Mouse (Mus musculus) adrenal gland, postnatal 36 days (tissue): ENCODE measurements at regions not wholly inside any gene's neighbourhood (a gene's known extent, or its start where the extent isn't known, plus 50 kb on each side); places are given as distances from the start of the nearest gene placed in this dataset.
A peak's percentile ranks its signal among the peaks of the same experiment; 100 is the strongest.

Experiments used
- DNase-seq, 2 experiments: peaks; one replicate each; pipeline ENCODE4 v3.0.0; 2021; ENCODE audit warnings: mixed read lengths in 1 of 2

GRCm38 (mm10) chr17:88303991-88304390, 136.5 kb upstream of the Foxn2 start:
- DNase-seq: peak; percentile 68 to 74

DNA sequence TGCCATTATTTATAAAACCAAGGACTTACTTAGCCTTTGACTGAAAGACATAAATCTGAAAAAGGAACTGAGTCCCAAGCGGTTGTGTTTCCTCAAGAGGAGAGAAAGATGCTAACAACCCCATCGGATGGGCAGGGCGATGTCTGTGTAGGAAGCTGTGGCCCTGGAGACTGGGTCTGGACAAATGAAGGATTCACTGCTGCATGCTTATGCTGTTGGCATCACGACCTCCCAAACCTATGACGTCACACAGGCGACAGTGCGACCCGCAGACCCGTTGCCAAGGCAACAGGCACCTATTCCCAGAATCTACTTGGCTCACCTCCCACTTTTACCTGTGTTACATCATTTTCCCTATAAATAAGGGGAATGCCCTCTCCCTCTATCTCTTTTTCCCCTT, 135.3 kb upstream of the Foxn2 start:
- no peak for DNase-seq

- DNase-seq: no peak
These were observed 134.2 kb upstream of the Foxn2 start for GRCm38 (mm10) chr17:88306325-88306724.

- no peak for DNase-seq
These were observed 133.4 kb upstream of the Foxn2 start for GRCm38 (mm10) chr17:88307082-88307481.

- no peak for DNase-seq
These were observed 132.7 kb upstream of the Foxn2 start for GRCm38 (mm10) chr17:88307826-88308225.

GRCm38 (mm10) chr17:88312876-88313275, 127.6 kb upstream of the Foxn2 start:
- DNase-seq: peak in 1 of 2 experiments; percentile 20

DNA sequence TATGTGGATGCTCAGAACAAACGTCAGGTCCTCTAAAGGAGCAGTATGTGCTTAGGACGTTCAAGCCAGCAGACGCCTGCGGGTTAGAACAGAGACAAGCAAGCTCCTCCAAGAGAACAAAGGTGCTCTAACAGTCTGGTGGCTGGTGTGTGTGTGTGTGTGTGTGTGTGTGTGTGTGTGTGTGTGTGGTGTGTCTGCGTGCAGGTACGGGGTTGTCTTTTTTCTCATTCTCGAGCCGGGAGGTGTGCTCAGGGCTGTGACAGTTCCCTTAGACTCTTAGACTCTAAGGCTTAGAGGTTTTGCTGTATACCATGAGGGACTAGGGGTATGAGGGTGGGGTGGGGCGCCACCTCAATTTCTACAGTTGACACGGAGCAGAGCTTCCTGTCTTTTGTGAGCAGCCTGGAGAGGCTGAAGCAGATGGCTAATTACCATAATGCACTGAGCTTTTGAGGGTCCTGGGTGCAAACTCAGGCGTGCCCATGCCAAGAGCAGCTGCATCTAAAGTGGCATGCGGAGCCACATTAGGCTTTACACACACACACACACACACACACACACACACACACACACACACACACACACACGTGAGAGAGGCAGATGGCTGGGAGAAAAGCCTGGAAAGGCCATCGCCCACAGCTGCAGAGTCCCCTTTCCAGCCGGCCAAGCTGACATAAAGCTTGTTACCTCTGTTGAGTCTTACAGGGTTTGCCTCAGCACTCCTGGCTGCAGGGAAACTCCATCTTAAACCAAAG, 124.1 kb upstream of the Foxn2 start:
- DNase-seq: no peak

DNA sequence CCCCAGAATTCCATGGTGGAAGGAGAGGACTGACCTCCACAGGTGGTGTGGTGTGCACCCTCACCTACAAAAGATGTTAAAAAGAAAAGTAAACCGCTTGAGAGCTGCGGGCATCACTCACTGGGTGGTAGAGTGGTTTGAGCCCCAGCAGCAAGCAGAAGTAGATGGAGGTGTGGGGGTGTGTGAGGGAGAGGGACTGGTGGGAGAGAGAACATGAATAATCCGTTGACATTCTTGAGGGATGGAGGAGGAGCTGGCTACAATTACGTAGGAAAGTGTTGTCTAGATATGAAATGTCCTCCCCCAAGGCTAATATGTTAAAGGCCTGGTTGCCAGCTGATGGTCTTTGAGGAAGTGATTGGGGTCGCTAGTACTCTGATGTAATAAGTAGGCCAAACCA, 123.2 kb upstream of the Foxn2 start:
- no peak for DNase-seq

- no peak for DNase-seq
These were observed 122.7 kb upstream of the Foxn2 start for GRCm38 (mm10) chr17:88317806-88318205.

DNA sequence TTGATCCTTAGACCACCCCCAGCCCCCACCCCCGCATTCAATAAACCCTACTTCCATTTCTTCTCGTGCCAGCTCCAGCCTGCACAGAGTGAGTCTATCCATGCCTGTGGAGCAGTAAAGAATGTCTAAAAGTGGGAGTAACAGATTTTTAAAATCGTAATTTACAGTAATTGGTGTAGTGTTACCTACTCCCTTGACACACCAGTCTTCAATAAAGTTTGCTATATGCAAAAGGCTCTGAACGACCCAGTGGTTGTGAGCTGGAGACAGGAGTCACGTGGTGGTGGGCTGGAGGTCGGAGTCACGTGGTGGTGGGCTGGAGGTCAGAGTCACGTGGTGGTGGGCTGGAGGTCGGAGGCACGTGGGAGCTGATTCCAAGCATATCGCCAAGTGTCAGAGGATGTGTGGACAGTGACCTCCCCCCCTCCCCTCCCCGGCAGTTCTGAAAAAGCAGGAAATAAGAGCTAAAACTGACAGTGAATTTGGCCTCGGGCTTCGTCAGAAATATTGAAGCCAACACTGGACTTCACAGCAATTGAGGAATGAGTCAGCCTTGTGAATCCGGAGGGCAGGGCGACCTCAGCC, 122.2 kb upstream of the Foxn2 start:
- DNase-seq: peak; percentile 26 to 47

- no peak for DNase-seq
These were observed 121.6 kb upstream of the Foxn2 start for GRCm38 (mm10) chr17:88318936-88319335.

DNA sequence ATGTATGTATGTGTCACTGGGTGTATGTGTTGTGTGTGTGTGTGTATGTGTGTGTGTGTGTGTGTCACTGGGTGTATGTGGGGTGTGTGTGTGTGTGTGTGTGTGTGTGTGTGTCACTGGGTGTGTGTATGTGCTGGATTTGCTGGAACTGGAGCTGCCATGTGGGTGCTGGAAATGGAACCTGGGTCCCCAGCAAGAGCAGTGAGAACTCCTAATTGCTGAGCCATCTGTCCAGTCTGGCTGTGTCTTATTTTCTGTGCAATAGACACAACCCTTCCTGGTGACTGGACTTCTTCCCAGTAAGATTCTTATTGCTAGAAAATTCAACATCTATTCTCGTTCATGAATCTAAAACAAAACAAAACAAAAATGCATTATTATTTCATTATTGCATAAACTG, 119.8 kb upstream of the Foxn2 start:
- no peak for DNase-seq

- DNase-seq: no peak
These were observed 115.1 kb upstream of the Foxn2 start for GRCm38 (mm10) chr17:88325326-88325909.

DNA sequence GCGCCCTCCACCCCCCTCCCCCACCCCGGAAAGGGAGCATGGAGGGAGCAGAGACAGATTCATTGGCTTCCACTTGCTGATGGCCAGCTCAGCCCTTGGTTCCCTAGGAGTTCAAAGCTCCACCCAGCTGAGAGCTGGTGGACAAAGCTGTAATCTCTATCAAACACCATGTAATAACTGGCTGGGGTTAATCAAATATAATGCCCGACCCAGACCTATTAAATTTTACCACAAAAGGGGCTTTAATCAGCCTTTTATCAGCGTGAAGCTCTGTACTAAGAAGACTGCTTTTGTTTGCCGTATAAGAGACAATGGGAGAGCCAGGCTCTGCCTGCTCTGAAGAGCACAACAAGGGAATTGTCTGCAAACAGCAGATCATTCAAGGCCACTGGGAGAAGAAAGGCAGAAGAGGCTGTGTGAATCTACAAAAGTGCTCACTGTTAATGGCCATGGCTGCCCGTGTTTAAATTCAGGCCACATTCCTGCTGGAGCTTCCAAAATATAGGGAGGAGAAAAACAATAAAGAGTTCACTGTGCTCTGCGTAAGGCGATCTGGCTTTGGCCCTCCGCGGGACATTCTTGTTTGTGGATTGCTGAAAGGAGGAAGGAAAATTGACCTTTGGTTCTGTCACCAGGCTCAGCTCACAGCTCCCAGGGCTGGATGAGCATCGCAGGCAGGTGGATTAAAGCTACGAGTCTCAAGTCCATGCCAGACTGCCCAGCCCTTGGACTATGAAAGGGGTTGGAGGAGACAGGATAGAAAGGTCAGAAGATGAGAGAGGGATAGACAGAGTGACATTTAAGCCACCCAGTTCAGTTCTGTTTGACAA, 114.4 kb upstream of the Foxn2 start:
- no peak for DNase-seq

GRCm38 (mm10) chr17:88326740-88327123, 113.8 kb upstream of the Foxn2 start:
- no peak for DNase-seq

DNA sequence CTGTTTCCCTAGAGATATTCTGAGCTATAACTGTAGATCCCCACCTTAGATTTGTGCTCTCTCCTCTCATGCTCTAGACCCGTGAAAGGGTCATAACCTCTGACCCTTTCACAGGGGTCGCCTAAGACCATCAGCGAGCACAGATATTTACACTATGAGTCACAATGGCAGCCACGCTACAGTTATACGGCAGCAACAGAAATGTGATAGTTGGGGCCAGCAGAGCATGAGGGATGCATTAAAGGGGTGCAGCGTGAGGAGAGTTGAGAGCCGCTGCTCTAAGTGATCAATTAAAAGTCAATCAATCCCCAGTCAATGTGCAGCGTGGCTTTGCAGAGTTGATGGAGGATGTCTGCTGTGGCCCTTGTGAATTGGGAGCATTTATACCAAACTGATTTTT, 112.7 kb upstream of the Foxn2 start:
- DNase-seq: no peak

DNA sequence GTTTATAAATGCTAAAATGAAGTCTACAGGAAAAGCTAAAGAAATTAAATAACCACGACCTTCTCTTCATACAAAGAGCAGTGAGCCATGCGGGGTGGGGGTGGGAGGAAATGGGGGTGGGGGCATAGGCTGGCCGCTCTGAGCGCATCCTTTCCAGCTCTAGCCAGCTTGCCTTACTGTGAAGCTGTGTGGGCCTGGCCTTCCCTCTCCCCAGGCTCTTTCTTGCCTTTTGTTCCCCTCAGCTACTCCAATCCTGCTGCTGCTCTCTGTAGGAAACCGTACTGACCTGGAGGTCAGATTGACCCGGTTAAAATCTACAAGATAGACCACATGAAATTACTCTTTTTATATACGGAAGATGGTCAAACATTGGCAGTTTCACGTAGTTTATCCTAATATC, 111.7 kb upstream of the Foxn2 start:
- DNase-seq: no peak

DNA sequence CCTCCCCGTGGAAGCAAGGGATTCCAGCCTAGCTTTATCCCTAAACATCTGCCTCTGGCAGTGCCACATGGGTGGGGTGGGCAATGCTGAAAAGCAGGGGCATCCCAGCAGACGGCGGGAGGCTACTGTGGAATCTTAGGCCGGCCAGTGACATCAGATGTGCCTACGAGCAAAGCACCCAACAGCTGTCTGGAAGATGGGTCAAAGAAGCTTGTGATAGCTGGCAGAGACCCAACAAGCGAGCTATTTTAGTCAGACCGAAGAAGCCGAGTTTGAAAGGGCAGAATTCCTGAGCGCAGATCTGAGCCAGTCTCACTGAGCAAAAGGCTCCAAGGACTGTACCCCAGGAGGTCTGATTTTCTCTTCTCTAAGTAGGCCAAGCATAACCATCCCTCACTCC, 110.8 kb upstream of the Foxn2 start:
- DNase-seq: peak; percentile 67 to 79

GRCm38 (mm10) chr17:88330129-88330528, 110.4 kb upstream of the Foxn2 start:
- DNase-seq: no peak

- DNase-seq: no peak
These were observed 106.7 kb upstream of the Foxn2 start for GRCm38 (mm10) chr17:88333816-88334215.

- no peak for DNase-seq
These were observed 105.2 kb upstream of the Foxn2 start for GRCm38 (mm10) chr17:88335271-88335670.

DNA sequence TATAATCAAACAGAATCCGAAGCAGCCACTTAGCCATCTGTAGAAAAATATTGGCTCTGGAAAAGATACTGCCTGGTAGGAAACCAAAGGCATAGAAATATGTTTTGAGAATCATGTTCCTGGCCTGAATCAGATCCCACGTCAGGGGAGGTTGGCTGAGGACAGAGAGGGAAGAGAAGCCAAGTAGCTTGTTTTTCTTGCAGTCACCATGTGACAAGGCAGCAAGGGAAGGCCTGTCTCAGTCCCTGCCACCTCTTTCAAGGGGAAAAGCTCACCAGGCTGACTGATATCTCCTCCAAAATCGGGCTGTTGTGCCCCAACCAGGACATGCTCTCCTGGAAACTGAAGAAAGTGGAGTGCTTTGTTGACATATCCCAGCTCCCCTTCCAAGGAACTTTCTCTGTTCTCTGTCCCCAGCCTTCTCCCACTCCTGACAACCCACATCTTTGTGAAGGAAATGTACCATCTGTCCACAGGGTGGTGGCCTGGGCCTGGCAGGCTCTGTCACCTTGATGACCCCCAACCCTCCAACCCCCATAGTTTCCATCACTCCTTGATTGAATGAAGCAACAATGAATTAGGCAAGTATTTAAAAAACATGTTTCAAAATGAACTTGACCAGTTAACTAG, 104.3 kb upstream of the Foxn2 start:
- DNase-seq: peak; percentile 15 to 25
